Mouse (Mus musculus) intestine, embryonic 16.5 days (tissue): ENCODE data around the gene Lekr1. TPM values are rescaled to one million over a fixed set of nuclear protein-coding genes. Genes with fewer than 3 reads are reported as not detected.

ENCODE experiments used
- ATAC-seq: fragments of 200-750 bp; cut with Nextera tagmentation; 2 replicates; pipeline ENCODE4 v1.8.0; 2017; ENCODE audit warnings: moderate TSS enrichment, moderate library complexity
- H3K27ac ChIP-seq: fragments of 300-500 bp; sonication (generic); 2 replicates; pipeline ENCODE4 v1.5.1; 2014; ENCODE audit warnings: mild to moderate bottlenecking, low read length
- H3K27me3 ChIP-seq: fragments of 300-500 bp; sonication (generic); replicated peaks from 2 replicates; pipeline ENCODE4 v1.6.1; 2014; ENCODE audit warnings: low read length, control low read depth, mixed read lengths; ENCODE audit not compliant: control insufficient read depth, insufficient read depth
- H3K36me3 ChIP-seq: fragments of 300-500 bp; sonication (generic); 2 replicates; pipeline ENCODE4 v1.6.1; 2014; ENCODE audit warnings: low read length, control low read depth; ENCODE audit not compliant: control insufficient read depth, insufficient read depth
- H3K4me1 ChIP-seq: fragments of 300-500 bp; sonication (generic); 2 replicates; pipeline ENCODE4 v1.6.1; 2014; ENCODE audit warnings: low read length, control low read depth, mixed read lengths; ENCODE audit not compliant: control insufficient read depth, insufficient read depth
- H3K4me2 ChIP-seq: fragments of 300-500 bp; sonication (generic); 2 replicates; pipeline ENCODE4 v1.6.1; 2014; ENCODE audit warnings: low read depth, low read length, control low read depth
- H3K4me3 ChIP-seq: fragments of 300-500 bp; sonication (generic); 2 replicates; pipeline ENCODE4 v1.5.1; 2014; ENCODE audit warnings: mild to moderate bottlenecking, low read length
- H3K9ac ChIP-seq: fragments of 300-500 bp; sonication (generic); 2 replicates; pipeline ENCODE4 v1.6.1; 2014; ENCODE audit warnings: low read depth, low read length
- H3K9me3 ChIP-seq: fragments of 300-500 bp; sonication (generic); 2 replicates; pipeline ENCODE4 v1.6.1; 2016; ENCODE audit warnings: low read length, control low read depth; ENCODE audit not compliant: control insufficient read depth
- WGBS: fragments of 180-500 bp; shearing (Covaris S2); extraction: QIAGEN DNeasy Blood & Tissue Kit; methylation state at CpG from one replicate; pipeline ENCODE4 v1.1.7; 2014; 5-methylcytosine and 5-hydroxymethylcytosine counted together
- polyA plus RNA-seq: library from polyadenylated mRNA; unstranded; fragments of >200 nt; fragmentation: Nextera tagmentation; extraction: Ambion mirVana; gene quantifications from 2 replicates; pipeline ENCODE4 v1.2.1, GENCODE M21; 2015

Lekr1 gene
- polyA plus RNA-seq, 1 experiment from 2014 or later, result 7.3 TPM

- Histone ChIP-seq H3K4me1 (peaks cover 5% of the 10 kb centered on the region), H3K9me3 (no peaks in the 10 kb centered on the region), H3K9ac (no peak overlapping the region), H3K36me3 (no peaks in the 10 kb centered on the region), H3K27me3 (no peaks in the 10 kb centered on the region), H3K4me3 (no peak overlapping the region), H3K27ac (no peak overlapping the region), H3K4me2 (no peak overlapping the region)
- ATAC-seq, result no peak
- 47% methylated on average over 8 of the region's 8 CpGs for whole genome bisulfite sequencing
Measured at GRCm38 (mm10) chr3:65844851-65845552, 179.0 kb downstream of the Lekr1 start.

- Histone ChIP-seq H3K4me3 (no peak overlapping the region), H3K4me2 (no peak overlapping the region), H3K4me1 (peaks cover 5% of the 10 kb centered on the region; the same call in 1 of the 2 replicates), H3K27ac (no peak overlapping the region), H3K27me3 (no peaks in the 10 kb centered on the region), H3K9ac (no peak overlapping the region), H3K9me3 (no peaks in the 10 kb centered on the region), H3K36me3 (no peaks in the 10 kb centered on the region)
- 75% methylated on average over 4 of the region's 4 CpGs for WGBS
- ATAC-seq, result no peak
Measured at GRCm38 (mm10) chr3:65847158-65847787, 181.2 kb downstream of the Lekr1 start.

- no peaks in the 10 kb centered on the region for H3K27me3 ChIP-seq
- H3K4me2 ChIP-seq, result no peak overlapping the region
- no peaks in the 10 kb centered on the region for H3K36me3 ChIP-seq
- H3K27ac ChIP-seq, result no peak overlapping the region
- WGBS, result 84% methylated on average over 5 of the region's 5 CpGs
- no peak for ATAC-seq
- no peaks in the 10 kb centered on the region for H3K9me3 ChIP-seq
- H3K4me1 ChIP-seq, result peaks cover 2% of the 10 kb centered on the region; the same call in 1 of the 2 replicates
- no peak overlapping the region for H3K4me3 ChIP-seq
- no peak overlapping the region for H3K9ac ChIP-seq
Measured at GRCm38 (mm10) chr3:65853746-65854145, 187.7 kb downstream of the Lekr1 start.

- WGBS, result 92% methylated on average over 5 of the region's 5 CpGs
- Histone ChIP-seq H3K9ac (no peak overlapping the region), H3K4me3 (no peak overlapping the region), H3K9me3 (no peaks in the 10 kb centered on the region), H3K4me2 (no peak overlapping the region), H3K36me3 (no peaks in the 10 kb centered on the region), H3K27ac (no peak overlapping the region), H3K4me1 (peaks cover 6% of the 10 kb centered on the region; the same call in 1 of the 2 replicates), H3K27me3 (no peaks in the 10 kb centered on the region)
- ATAC-seq, result no peak
Measured at GRCm38 (mm10) chr3:65855521-65855920, 189.5 kb downstream of the Lekr1 start.

- WGBS, result 53% methylated on average over 11 of the region's 11 CpGs
- Histone ChIP-seq H3K27ac (no peak overlapping the region), H3K4me1 (peaks cover 11% of the 10 kb centered on the region), H3K4me3 (no peak overlapping the region), H3K27me3 (no peaks in the 10 kb centered on the region), H3K4me2 (no peak overlapping the region), H3K9ac (no peak overlapping the region), H3K9me3 (no peaks in the 10 kb centered on the region), H3K36me3 (no peaks in the 10 kb centered on the region)
- no peak for ATAC-seq
Measured at GRCm38 (mm10) chr3:65858118-65858517, 192.1 kb downstream of the Lekr1 start.

- H3K4me2 ChIP-seq, result no peak overlapping the region
- no peak for ATAC-seq
- peak overlapping the region; percentile 23; the same call in 1 of the 2 replicates for H3K9ac ChIP-seq
- no peaks in the 10 kb centered on the region for H3K36me3 ChIP-seq
- H3K4me3 ChIP-seq, result no peak overlapping the region
- 23% methylated on average over 13 of the region's 13 CpGs for WGBS
- H3K9me3 ChIP-seq, result no peaks in the 10 kb centered on the region
- no peak overlapping the region for H3K27ac ChIP-seq
- H3K27me3 ChIP-seq, result no peaks in the 10 kb centered on the region
- H3K4me1 ChIP-seq, result peaks cover 11% of the 10 kb centered on the region
Measured at GRCm38 (mm10) chr3:65858741-65859348, 192.8 kb downstream of the Lekr1 start.

GRCm38 (mm10) chr3:65859750-65860149 lies 193.7 kb downstream of the Lekr1 start:
- H3K9me3 ChIP-seq, result no peaks in the 10 kb centered on the region
- H3K27ac ChIP-seq, result no peak overlapping the region
- no peaks in the 10 kb centered on the region for H3K27me3 ChIP-seq
- no peak overlapping the region for H3K9ac ChIP-seq
- 85% methylated on average over 6 of the region's 6 CpGs for WGBS
- no peak overlapping the region for H3K4me2 ChIP-seq
- ATAC-seq, result no peak
- H3K4me3 ChIP-seq, result no peak overlapping the region
- peaks cover 11% of the 10 kb centered on the region for H3K4me1 ChIP-seq
- H3K36me3 ChIP-seq, result no peaks in the 10 kb centered on the region

- Histone ChIP-seq H3K27ac (no peak overlapping the region), H3K36me3 (no peaks in the 10 kb centered on the region), H3K9ac (no peak overlapping the region), H3K9me3 (no peaks in the 10 kb centered on the region), H3K4me2 (no peak overlapping the region), H3K27me3 (no peaks in the 10 kb centered on the region), H3K4me3 (no peak overlapping the region), H3K4me1 (peaks cover 11% of the 10 kb centered on the region)
- WGBS, result 43% methylated on average over 4 of the region's 4 CpGs
- ATAC-seq, result no peak
Measured at GRCm38 (mm10) chr3:65860903-65861302, 194.9 kb downstream of the Lekr1 start.

- Histone ChIP-seq H3K27me3 (no peaks in the 10 kb centered on the region), H3K27ac (no peak overlapping the region), H3K4me3 (no peak overlapping the region), H3K4me1 (peaks cover 11% of the 10 kb centered on the region), H3K36me3 (no peaks in the 10 kb centered on the region), H3K4me2 (no peak overlapping the region), H3K9ac (no peak overlapping the region), H3K9me3 (no peaks in the 10 kb centered on the region)
- ATAC-seq, result no peak
- 19% methylated on average over 6 of the region's 6 CpGs for WGBS
Measured at GRCm38 (mm10) chr3:65861471-65861881, 195.4 kb downstream of the Lekr1 start.
